Mouse (Mus musculus): Measurements from ENCODE around the gene Cfap43.
A peak's percentile ranks its signal among the peaks of the same experiment; 100 is the strongest.

The Cfap43 gene

GRCm38 (mm10) chr19:47795009-47795728 lies 123.9 kb downstream of the Cfap43 start:
- peak; percentile 81 for DNase-seq (ENCODE audit: low read depth, low spot score)

DNA sequence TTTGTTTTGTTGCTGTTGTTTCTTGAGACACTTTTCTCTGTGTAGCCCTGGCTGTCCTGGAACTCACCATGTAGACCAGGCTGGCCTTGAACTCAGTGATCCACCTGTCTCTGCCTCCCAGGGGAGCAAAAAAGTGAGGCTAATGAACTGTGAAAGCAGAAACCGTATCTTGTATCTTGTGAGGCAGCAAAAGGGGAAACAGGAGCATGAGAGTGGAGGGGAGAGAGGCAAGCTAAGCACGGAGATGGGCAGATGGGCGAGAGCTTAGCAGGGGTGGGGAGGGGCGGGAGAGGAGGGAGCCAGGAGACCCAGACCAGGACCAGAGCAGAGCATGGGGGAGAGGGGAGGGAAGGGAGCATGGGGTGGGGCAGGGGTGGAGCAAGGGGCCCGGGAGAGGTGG lies 124.8 kb downstream of the Cfap43 start:
- no peak for DNase-seq (ENCODE audit: low read depth, low spot score)

GRCm38 (mm10) chr19:47790316-47791020 lies 128.6 kb downstream of the Cfap43 start:
- peak; percentile 32 for DNase-seq (ENCODE audit: low read depth, low spot score)

DNA sequence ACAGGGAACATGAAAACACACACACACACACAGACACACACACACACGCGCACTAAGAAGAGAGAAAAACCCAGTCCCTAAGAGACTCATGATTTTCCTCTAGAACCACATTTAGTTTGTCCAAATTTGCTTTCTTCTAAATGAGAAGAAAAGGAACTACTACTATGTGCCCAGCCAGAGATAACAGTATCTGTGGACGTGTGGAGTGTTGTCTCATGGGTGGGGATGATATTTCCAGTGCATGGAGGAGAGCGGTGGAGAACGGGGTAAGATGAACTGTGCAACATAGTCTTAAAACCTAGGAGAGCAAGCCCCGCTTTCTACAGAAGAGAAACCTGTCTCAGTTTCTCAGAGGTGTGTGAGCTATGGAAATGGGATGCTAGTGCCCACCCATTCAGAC lies 135.2 kb downstream of the Cfap43 start:
- no peak for DNase-seq (ENCODE audit: low read depth, low spot score)

GRCm38 (mm10) chr19:47780972-47781371 lies 138.1 kb downstream of the Cfap43 start:
- no peak for DNase-seq (ENCODE audit: low read depth, low spot score)

DNA sequence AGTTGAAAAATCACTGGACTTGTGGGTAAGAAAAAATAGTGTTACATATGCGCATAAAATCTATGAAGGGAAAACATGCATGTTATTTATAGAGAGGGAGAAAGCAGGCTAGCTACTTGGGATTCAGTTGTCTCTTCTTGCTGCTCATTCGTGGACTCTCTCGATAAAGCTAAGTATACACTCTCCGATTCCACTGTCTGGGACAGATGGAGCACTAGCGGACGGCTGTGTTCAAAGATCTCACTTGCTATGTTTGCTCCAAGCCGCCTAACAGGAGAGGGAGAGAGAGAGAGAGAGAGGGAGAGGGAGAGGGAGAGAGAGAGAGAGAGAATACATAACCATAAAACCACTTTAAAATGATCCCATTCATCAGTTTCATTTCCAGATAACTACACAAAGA lies 138.9 kb downstream of the Cfap43 start:
- no peak for DNase-seq (ENCODE audit: low read depth, low spot score)

GRCm38 (mm10) chr19:47777847-47778246 lies 141.2 kb downstream of the Cfap43 start:
- DNase-seq (ENCODE audit: low read depth, low spot score): no peak

GRCm38 (mm10) chr19:47755625-47756024 lies 163.5 kb downstream of the Cfap43 start:
- no peak for DNase-seq (ENCODE audit: low read depth, low spot score)

DNA sequence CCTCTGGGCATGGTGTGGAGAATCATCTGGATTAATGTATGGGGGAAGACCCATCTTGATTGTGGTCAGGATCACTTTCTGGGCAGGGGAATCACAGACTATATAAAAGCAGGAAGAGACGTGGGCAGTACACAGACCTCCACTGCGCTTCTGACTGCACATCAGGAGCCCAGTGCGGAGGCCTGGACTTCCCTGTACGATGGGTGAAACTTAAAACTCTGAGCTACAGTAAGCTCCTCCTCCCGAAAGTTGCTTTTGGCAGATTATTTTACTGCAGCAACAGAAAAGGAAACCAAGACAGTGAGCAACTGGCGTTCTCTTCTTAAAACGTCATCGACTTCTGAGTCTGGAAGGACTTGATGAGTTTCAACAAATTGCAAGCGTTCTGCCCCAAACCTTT lies 164.2 kb downstream of the Cfap43 start:
- no peak for DNase-seq (ENCODE audit: low read depth, low spot score)

DNA sequence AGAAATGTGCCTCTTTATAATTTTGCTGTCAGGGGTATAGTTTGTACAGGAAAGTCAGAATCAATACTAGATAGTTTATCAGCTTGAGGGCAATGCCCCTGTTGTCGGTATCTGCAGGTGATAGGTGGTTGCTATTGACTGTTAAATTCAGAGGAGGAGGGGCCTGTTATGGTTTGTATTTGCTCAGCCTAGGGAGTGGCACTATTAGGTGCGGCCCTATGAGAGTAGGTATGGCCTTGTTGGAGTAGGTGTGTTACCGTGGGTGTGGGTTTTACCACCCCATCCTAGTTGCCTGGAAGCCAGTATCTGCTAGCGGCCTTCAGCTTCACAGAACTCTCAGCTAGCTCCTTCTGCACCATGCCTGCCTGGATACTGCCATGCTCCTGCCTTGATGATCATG lies 165.2 kb downstream of the Cfap43 start:
- DNase-seq (ENCODE audit: low read depth, low spot score): no peak

DNA sequence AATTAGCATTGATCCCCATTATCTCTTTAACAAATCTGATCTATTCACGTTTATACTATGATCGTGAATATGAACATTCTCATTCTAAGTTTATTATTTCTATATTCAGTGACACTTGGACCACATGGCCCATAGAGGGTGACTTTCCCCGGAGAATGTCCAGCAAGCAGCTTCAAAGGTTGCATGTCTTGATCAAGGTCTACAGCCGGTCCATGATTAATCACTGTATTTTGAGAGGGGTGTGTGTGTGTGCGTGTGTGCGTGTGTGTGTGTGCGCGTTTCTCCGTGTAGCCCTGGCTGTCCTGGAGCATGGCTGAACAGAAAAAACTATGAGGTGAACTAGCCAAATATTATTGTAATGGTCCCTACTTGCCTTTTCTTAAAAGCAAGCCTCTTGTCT lies 166.6 kb downstream of the Cfap43 start:
- no peak for DNase-seq (ENCODE audit: low read depth, low spot score)

- DNase-seq (ENCODE audit: low read depth, low spot score): no peak
These were observed 168.7 kb downstream of the Cfap43 start for GRCm38 (mm10) chr19:47750391-47750790.

DNA sequence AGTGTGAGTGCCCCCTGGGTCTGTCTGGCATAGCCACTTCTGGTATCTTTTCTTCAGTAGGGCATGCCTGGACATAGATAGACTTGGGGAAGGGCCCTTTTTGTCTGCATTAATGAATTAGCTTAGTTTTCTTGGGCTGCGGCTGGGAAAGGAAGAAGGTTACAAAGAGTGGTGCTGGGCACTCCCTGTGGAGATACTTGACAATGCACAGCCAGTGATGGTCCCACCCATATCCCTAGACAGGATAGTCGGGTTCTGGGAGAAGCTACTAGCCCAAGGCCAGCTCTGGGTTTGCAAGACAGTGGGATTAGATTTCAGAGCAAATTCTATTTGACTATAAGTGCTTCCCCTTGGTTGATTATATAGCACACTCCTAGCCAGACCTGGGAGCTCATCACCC lies 170.1 kb downstream of the Cfap43 start:
- no peak for DNase-seq (ENCODE audit: low read depth, low spot score)

DNA sequence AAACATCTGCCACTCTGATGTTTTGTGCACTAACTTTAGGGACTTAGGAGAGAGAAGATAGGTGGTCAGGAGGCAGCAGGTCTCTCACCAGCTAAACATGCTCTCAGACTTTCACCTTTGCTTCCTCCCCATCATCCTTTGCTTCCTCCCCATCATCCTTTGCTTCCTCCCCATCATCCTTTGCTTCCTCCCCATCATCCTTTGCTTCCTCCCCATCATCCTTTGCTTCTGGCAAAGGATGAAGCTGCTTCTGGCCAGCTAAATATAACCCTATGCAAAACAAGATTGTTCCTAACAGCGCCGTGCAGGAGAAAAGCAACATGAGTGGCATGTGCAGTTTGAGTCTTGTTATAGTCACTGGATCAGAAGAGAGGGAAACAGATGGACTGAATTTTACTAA lies 172.0 kb downstream of the Cfap43 start:
- DNase-seq (ENCODE audit: low read depth, low spot score): no peak

GRCm38 (mm10) chr19:47731931-47732330 lies 187.2 kb downstream of the Cfap43 start:
- peak; percentile 79 for DNase-seq (ENCODE audit: low read depth, low spot score)

- peak; percentile 98 for DNase-seq (ENCODE audit: low read depth, low spot score)
These were observed 187.8 kb downstream of the Cfap43 start, which contains the start of gene Sfr1 for GRCm38 (mm10) chr19:47731071-47731881. Gene Sfr1 (plus strand): TSS chr19:47731682.

- DNase-seq (ENCODE audit: low read depth, low spot score): peak; percentile 97
These were observed 188.4 kb downstream of the Cfap43 start for GRCm38 (mm10) chr19:47730691-47731070.

DNA sequence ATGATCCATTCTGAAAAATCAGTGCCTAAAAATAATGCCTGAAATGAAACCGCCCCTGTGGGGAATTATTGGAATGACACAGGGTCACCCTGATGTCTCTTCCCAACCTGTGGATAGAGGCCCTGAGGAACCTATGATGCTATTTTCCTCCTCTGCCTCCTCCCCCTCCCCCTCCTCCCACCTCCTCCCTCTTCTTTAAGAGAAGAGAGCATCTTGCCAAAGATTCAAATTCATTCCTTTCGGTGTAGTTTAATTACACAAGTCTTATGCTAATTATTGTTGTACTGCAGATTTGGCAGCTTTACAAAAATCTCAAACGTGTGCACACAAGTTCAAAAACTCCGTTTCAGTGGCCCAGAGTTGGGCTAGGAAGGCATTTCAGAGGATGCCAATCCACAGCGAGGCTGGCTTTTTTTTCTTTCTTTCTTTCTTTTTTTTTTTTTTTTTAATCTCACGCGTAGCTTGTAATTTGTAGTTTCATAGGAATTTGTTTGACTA lies 193.4 kb downstream of the Cfap43 start:
- no peak for DNase-seq (ENCODE audit: low read depth, low spot score)

DNA sequence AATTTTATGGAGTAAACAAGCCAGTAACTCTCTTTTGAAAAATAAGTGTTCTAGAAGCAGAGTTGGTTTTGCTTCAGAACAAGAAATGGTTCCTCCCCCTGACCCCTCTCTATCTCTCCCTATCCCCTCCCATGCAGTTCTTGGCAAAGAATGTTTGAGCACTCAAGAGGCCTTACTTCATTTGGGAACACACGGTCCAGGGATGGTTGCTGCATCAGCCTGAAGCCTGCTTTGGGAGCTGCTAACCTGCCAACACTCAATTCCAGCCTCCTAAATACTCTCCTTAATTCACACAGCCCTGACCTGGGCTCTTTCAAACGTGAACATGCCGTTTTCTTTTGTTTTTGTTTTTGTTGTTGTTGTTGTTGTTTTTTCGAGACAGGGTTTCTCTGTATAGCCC lies 194.2 kb downstream of the Cfap43 start:
- DNase-seq (ENCODE audit: low read depth, low spot score): no peak

GRCm38 (mm10) chr19:47722471-47722870 lies 196.6 kb downstream of the Cfap43 start:
- DNase-seq (ENCODE audit: low read depth, low spot score): no peak

- no peak for DNase-seq (ENCODE audit: low read depth, low spot score)
These were observed 199.9 kb downstream of the Cfap43 start for GRCm38 (mm10) chr19:47719147-47719546.

DNA sequence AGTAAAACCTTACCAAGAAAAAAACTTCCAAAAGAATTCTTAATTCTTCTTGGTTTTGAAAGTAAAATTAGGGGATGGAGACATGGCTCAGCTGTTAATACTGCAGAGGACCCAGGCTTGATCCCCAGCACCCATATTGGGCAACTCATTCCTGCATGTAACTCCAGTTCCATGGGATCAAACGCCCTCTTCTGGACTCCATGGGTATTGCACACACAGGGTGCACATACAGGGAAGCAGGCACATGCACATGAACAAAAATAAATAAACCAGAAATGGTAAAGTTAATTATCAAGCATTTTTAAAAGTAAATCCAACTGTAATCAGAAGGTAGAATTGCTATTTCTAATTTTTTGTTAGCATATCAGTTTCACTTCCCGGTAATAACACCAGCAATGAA lies 202.9 kb downstream of the Cfap43 start:
- no peak for DNase-seq (ENCODE audit: low read depth, low spot score)
